In the genomic region with DNA sequence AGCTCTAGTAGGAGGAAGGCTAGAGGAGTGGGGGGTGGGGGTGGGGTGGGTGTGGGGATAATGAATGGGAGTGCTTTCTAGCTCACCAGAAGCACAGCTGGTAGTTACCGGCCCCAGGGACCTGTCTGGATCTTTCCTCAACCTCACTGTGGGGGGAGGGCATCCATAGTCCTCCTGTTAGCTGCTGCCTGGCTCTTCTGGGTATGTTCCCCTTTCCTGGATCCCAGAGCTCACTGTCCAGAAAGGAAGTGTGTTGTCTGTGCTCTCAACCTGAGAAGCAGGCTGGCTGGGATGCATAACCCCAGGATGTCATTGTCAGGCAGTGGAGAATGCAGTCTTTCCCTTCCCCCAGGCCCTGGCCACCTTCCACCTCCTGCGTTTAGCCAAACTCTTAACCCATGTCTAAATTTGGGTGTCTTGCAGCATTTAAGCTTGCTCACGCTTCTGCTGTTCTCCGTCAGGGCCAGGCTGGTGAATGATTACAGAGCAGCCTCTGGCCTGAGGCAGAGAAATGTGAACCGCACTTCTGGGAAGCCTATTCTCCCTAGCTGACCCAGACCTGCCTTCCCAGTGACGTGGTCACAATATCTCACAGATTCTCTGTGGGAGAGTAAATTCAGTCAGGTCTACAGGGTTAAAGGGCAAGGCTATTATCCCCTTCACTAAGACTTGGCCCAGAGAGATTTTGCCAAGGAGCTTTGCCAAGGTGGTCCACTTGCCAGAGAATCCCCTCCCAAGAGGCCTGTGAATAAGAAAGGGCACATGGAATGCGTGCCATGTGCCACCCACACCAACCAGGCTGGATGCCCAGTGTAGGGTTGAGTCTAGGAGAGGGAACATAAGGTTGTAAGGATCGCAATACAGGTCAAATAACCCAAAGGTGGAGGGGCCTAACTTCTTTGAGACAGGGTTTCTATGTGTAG, we compare ENCODE assay signal across 8 mouse cellular contexts. TPM values are rescaled to one million over a fixed set of nuclear protein-coding genes. Genes with fewer than 3 reads are reported as not detected.
DNase-seq lines count a peak whose midpoint lies in the region; ATAC-seq lines count a peak whose summit lies in the region.

No protein-coding gene starts in this region.

- 34% methylated on average over 8 of the region's 8 CpGs for WGBS in heart, embryonic 16.5 days
- 33% methylated on average over 8 of the region's 8 CpGs for WGBS in stomach, embryonic 15.5 days

- peak overlapping the region; percentile 74 for H3K4me2 ChIP-seq in heart, embryonic 16.5 days (ENCODE audit: low read depth, low read length)
- peak overlapping the region; percentile 85 for H3K4me2 ChIP-seq in stomach, embryonic 15.5 days

- peak overlapping the region; percentile 59 for H3K4me3 ChIP-seq in heart, embryonic 16.5 days (ENCODE audit: low read length)
- H3K4me3 ChIP-seq in stomach, embryonic 15.5 days (replicated peaks): no peak overlapping the region

- peak overlapping the region; percentile 63 for H3K9ac ChIP-seq in heart, embryonic 16.5 days (ENCODE audit: low read length)
- no peak overlapping the region for H3K9ac ChIP-seq in stomach, embryonic 15.5 days

- DNase-seq in adrenal gland, postnatal 10 days: peak; percentile 70
- no peak for DNase-seq in adrenal gland, adult 8-10 months
- peak; percentile 27 for DNase-seq in embryo, embryonic 9.5 days (ENCODE audit: extremely low spot score)
- DNase-seq in kidney, postnatal 10 days: peak; percentile 78
- no peak for DNase-seq in left cerebral cortex, postnatal 36 days (ENCODE audit: low spot score in 2 of 2)
- no peak for DNase-seq in right cerebral cortex, adult 2 months (ENCODE audit: low spot score in 2 of 2)

- peak; percentile 50; the same call in 1 of the 2 replicates for ATAC-seq in heart, embryonic 16.5 days (replicated peaks; ENCODE audit: extremely low read depth, insufficient read depth, low FRiP score)
- ATAC-seq in stomach, embryonic 15.5 days (ENCODE audit: insufficient read depth, low FRiP score, low read depth): peak; percentile 40; the same call in 1 of the 2 replicates

- intact Hi-C loops in left cerebral cortex, postnatal 36 days (cut with DNase I): no loop called here

- H3K27me3 ChIP-seq in heart, embryonic 16.5 days (ENCODE audit: control insufficient read depth, insufficient read depth, low read length): no peaks in the 10 kb centered on the region
- 0 out of 2 replicates have a peak, but pooled peaks cover 2% of the 10 kb centered on the region for H3K27me3 ChIP-seq in stomach, embryonic 15.5 days (replicated peaks)

- no peaks in the 10 kb centered on the region for H3K9me3 ChIP-seq in heart, embryonic 16.5 days (replicated peaks; ENCODE audit: control insufficient read depth, low read length)
- H3K9me3 ChIP-seq in stomach, embryonic 15.5 days: no peaks in the 10 kb centered on the region

- H3K4me1 ChIP-seq in heart, embryonic 16.5 days (ENCODE audit: control insufficient read depth, insufficient read depth, low read length): peaks cover 40% of the 10 kb centered on the region
- H3K4me1 ChIP-seq in stomach, embryonic 15.5 days: peaks cover 24% of the 10 kb centered on the region

- H3K27ac ChIP-seq in heart, embryonic 16.5 days (ENCODE audit: low read length): peak overlapping the region; percentile 88
- peak overlapping the region; percentile 78 for H3K27ac ChIP-seq in stomach, embryonic 15.5 days

- H3K36me3 ChIP-seq in heart, embryonic 16.5 days (ENCODE audit: control insufficient read depth, insufficient read depth): no peaks in the 10 kb centered on the region
- H3K36me3 ChIP-seq in stomach, embryonic 15.5 days: no peaks in the 10 kb centered on the region

RNA-seq across cellular contexts. Expression of a gene that starts 2.2 kb away (rescaled TPM):
- total RNA-seq in adrenal gland, postnatal 10 days (2021): 10 to 100 TPM; 35.0 to 51.6 TPM
- total RNA-seq in adrenal gland, adult 8-10 months (2022): 10 to 100 TPM; 46.1 to 59.1 (median 51.7) TPM
- 13.2 and 15.5 TPM in 2 replicates for polyA plus RNA-seq in heart, embryonic 16.5 days (2015; fragmentation: Nextera tagmentation; extraction: Ambion mirVana)
- 8.2 and 8.8 TPM in 2 replicates for polyA plus RNA-seq in stomach, embryonic 15.5 days (2015; fragmentation: Nextera tagmentation; extraction: Ambion mirVana)
- 1 to 10 TPM; 5.3 TPM for total RNA-seq in left cerebral cortex, postnatal 36 days (2021)

Comparison
In these comparisons a context has a peak if more than half of its experiments do, and no peak if none do; other contexts are left out.
1. DNase-seq: peak in adrenal gland, postnatal 10 days (single experiment), embryo, embryonic 9.5 days (single experiment) and kidney, postnatal 10 days (single experiment); none in adrenal gland, adult 8-10 months (single experiment), left cerebral cortex, postnatal 36 days (0 of 2) and right cerebral cortex, adult 2 months (0 of 2).
2. RNA of a gene that starts 2.2 kb away (total RNA-seq): 46.1 to 59.1 TPM in adrenal gland, adult 8-10 months and 35.0 to 51.6 TPM in adrenal gland, postnatal 10 days; 5.3 TPM in left cerebral cortex, postnatal 36 days; every median in the first group is over 4 times any median in the second.